Mouse (Mus musculus): ENCODE measurements around the gene Dusp12.
A peak's percentile ranks its signal among the peaks of the same experiment; 100 is the strongest.

Dusp12 gene

DNA sequence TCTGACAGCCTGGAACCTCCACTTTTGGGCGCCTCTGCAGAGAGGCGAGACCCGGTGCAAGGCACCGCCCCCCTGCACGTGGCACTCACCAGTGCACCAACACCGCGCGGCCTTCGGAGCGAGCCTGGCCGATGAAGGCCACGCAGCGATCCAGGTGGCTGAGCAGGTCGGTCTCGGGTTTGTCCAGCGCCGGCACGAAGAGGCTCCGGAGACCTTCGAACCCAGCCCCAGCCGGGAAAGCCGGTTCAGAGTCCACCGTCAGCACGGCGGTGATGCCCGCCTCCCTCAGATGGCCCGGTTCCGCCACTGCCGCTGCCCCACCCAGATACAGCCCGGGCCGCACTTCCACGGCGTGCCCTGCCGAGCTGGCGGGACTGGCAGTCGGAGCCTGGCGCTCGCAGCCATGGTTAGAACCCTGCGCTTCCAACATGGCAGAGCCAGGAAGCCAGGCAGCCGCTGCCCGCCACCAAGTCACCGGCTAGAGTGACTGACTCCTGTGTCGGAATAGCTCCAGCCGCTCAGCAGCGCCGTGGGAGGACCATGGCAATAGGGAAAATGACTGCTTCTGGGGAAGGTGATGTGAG lies at the start of gene Dusp12, which contains the start of gene Gm26620:
Dusp12 (minus strand) TSS at position 563 of the 584 bp plus-strand sequence.
Gm26620 (plus strand) TSS at position 88 of the 584 bp plus-strand sequence.
- DNase-seq (ENCODE audit: low spot score in 2 of 2), result peak; percentile 89 to 94

DNA sequence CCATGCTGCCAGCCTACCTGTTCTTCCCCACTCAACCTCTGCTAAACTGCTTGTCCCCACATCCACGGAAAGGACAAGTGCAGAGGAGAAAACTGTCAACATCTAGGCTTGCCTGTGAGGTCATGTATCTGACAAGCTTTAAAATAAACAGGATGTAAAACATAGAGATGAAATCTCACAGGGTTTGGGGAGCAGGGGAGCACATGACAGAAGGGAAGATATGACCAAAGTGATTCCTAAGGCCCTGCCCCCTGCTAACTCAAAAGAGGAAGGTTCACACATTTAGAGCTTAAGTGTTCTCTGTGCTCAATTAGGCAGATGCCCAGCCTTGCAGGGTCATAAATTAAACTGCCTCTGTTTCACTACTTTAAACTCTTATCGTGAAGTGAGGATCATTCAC lies 49.0 kb upstream of the Dusp12 start:
- DNase-seq (ENCODE audit: low spot score in 2 of 2), result no peak

DNA sequence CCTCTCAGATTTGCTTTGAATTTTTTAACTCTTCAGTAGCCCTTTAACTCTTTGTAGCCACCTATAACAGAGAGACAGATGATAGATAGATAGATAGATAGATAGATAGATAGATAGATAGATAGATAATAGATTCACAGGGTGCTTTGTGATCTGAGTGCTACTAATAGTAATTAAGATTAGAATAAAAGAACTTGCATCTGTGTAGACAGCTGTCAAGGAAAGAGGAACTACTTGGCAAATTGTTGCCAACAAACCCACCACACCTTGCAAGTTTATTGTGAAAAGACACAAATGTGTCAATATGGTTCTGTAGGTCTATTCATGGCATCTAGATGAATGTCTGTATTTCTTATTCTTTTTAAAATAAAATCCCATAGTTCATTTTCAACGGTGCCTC lies 48.6 kb upstream of the Dusp12 start:
- DNase-seq (ENCODE audit: low spot score in 2 of 2), result no peak

DNA sequence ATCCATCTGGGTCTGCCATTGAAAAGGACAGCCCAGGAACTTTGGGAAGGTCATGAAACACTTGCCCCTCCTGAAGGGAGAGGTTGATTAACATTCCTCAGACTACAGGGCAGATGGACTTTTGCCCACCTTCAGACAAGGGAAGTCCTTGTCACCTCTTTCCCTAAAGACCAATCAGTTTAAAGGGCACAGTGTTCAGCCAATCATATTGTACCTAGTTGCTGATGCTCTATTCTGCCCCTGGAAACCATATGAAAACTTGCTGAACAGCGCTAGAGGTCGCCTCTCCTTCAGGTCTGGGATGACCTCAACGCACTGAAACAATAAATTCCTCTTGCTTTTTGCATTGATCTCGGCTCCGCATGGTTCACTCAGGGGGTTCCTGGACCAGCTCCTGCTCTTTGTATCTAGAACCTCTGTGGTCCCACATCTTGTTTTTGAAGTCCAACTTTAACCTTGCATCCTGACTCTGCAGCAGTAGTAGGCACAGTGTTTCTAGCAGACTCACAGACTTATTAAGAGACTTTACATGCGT lies 48.1 kb upstream of the Dusp12 start:
- no peak for DNase-seq (ENCODE audit: low spot score in 2 of 2)

DNA sequence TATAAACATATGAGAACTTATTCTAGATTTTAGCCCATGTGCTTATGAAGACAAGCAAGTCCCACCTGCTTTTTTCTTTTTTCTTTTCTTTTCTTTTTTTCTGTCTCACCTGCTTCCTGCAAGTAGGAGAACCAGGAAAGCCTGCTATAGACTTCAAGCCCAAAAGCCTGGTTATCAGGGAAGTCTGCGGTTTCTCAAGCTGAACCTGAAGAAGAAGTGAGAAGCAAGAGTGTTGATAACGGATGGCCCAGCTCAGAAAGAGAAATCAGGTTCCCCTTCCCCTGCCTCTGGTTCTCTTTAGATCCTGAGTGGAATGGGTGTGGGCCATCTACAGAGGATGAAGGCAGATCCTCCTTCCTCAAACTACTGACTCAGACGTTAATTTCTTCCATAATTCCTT lies 46.7 kb upstream of the Dusp12 start:
- DNase-seq (ENCODE audit: low spot score in 2 of 2), result no peak

DNA sequence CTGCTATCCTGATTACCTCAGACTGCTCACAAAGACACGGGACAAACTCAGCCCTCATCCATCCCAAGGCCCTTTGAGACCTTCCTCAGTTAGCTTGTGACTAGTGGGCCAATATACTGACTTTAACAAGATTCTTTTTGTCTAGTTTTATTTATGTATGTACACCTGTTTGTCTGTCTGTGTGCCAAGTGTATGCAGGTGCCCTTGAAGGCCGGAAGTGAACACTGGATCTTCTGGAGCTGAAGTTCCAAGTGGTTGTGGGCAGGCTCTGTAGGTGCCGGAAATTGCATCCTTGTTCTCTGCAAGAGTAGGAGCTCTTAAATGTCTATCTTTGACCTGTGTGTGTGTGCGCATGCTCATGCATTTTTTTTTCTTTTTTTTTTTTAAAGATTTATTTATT lies 43.9 kb upstream of the Dusp12 start:
- no peak for DNase-seq (ENCODE audit: low spot score in 2 of 2)

DNA sequence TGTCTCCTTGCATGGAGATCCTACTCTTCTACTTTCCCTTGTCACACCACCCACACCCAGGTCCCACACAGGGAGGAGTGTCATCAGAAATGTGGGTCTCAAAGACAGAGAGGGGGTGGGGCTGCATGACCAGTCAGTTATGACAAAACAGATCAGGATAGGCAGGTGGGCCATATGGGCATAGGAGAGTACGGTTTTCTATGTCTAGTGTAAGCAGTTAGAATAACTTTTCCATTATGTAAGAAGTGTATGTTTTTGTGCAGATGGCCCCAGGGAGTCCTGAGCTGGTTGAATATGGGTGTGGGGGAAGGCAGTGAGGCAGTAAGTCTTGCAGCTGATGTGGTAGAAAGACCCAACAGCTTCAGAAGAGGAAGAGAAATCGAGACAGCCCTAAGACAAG lies 43.1 kb upstream of the Dusp12 start:
- DNase-seq (ENCODE audit: low spot score in 2 of 2), result no peak

DNA sequence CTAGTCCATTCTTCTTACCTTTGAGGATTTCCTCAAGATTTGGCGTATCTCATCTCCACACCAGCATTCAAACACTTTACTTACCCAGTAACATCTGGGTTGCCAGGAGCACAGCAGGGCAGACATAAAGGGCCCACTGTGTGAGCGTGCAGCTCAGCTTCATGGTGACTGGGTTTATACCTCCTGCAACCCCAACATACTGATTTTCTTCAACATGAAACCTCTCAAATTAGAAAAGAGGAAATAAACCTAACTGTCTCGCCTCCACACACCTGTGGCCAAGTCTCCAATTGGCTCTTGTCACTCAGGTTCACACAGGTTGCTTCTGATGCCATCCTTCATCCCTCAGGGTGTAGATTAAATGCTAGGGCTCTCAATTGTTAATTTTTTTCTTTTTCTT lies 42.0 kb upstream of the Dusp12 start, which contains the start of gene Fcrla:
Fcrla (minus strand) TSS at position 206 of the 400 bp plus-strand sequence.
- DNase-seq (ENCODE audit: low spot score in 2 of 2), result no peak

DNA sequence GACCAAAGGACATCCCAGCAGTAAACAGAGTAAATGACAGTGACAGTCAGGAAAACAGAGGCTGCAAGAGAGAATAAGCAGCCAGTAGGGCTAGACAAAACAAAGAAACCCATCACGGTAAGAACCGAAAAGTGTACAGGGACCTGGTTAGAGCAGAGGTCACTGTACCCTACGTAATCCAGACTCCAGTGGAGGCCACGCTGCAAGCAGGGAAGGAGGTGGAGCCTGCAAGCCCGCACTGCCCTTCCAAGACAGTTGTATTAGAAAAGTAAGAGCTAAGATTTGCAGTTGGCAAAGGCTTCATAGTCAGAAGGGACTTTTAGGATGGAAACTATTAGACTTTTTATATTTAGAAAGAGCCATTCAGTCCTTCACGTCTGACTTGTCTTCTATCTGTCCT lies 41.6 kb upstream of the Dusp12 start:
- DNase-seq (ENCODE audit: low spot score in 2 of 2), result no peak

DNA sequence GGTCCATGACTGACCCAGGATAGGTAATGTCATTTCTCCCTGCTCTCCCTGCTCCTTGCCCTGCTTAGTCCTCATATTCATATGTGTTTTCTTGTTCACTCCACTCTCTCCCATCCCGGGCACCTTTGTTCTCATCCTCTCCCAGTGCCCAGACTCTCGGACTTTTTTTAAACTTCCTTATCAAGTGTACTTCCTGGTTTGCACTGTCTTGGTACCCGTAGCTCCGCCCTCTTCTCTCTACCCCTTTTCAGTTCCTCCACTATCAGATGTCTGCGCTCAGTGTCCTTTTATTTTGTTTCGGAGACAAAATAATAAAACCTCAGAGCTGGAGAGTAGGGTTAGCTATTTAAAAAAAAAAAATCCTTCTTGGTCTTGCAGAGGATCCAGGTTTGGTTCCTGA lies 39.1 kb upstream of the Dusp12 start:
- DNase-seq (ENCODE audit: low spot score in 2 of 2), result no peak

DNA sequence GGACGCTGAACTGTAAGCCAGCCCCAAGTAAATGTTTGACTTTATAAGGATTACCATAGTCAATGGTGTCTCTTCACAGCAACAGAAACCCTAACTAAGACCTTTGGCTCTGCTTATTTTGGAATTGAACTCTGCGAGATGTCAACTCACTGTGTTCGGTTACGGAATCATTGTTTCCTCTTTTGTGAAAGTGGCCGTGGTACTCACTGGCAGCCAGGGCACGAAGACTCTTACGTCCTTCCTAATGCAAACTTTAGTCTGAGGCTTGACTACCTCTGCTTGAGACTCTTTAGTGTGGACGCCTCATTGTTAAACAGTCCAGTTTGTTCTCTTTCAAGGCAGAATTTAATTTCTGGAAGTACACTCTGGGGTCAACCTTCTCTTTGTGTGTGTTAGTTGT lies 34.0 kb upstream of the Dusp12 start:
- DNase-seq (ENCODE audit: low spot score in 2 of 2), result no peak

DNA sequence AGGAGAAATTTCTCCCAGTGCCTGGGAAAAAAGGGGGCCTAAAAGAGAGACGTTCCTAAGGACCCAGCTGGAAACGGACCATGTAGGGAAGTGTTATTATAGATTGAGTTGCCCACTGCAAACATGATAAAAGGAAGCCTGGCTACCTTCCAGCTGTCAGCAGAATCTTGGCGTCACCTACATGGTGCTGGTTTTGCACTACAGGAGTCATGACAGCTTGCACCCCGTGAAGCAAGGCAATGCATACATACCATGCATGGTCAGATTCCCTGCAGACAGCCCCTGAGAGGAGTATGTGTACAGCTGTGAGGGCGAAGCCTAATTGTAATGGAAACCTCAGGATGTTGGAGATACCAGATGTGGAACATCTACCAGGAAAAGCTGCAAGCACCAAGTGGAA lies 30.3 kb upstream of the Dusp12 start:
- no peak for DNase-seq (ENCODE audit: low spot score in 2 of 2)

DNA sequence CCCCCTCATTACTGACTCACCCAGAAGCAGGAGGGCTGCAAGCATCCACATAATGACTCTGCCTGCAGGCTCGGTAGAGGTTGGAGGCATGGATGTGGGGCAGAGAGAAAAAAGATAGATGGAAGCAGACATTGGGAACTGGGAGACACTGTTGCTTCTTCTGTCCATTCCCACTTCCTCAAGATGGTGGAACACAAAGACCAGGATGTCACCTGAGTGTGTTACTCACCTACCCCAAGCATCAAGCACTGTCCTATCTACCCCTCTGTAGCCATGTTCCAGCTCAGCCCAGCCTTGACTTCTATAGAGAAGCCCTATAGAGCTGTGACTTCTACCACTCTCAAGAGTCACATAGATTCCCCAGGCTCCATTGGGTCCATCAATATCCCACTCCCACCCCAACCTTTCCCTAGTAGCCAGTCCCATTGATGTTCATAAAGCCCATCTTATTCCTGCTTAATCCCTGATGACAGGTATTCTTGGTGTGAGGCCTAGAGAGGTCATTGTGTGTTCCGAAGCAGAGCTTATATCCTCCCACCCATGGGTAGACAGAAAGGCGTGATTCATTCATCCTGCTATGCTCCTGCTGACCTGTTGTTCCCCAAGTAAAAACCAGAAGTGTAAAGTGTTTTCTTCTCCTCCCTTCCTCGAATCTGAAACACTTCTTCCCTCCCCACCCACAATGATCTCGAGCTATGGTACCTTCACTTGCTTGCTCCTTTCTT lies 27.7 kb upstream of the Dusp12 start, which contains the start of gene Fcrlb:
Fcrlb (minus strand) TSS at position 51 of the 725 bp plus-strand sequence.
- DNase-seq (ENCODE audit: low spot score in 2 of 2), result no peak

DNA sequence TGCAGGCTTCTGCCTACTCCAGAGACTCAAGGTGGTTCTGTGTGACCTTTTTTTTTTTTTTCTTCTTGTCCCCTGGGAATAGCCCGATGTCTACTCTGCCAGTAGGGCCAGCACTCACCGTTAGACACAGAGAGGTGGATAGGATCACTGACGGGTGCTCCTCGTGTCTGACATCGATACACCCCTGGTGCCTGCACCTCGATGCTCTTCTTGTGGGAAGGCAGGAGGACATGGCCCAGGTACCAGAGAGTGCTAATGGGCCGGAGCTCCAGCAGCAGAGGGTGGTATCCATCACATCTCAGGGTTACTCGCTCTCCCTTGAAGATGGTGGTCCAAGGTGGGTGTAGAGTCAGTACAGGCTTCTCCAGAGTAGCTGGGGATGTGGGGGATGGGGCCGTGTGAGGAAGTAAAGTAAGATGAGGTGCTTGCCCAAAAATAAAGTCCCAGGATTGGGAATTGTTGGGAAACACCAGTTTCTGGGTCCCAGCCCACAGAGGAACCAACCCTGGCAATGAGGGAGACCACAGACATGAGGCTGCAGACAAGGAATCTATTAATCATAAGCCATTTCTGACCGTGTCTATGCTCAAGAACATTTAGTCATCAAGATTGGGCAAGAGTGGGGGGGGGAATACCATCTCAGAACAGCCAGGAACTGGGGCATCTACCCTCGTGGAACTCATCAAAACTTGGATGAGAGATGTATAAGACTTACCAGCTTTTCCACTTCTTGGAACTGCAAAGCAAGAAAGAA lies 26.7 kb upstream of the Dusp12 start:
- DNase-seq (ENCODE audit: low spot score in 2 of 2), result no peak

DNA sequence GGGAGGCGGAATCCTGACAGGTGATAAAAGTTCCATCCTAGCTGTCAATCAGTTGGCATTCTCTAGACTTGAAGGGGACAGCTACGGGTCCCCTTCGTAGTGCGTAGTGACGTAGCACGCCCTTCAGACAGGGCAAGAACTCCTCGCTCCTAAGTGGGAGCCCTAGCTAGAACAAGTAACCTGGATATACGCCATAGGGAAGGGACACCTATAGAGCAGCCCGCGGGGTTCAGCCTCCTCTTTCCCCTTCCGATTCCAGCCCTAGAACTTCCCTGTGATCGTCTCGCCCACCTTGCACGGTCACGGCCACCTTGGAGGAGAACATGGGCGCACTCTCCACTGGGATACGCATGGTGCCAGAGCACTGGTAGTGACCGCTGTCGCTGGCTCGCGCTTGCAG lies 23.0 kb upstream of the Dusp12 start:
- no peak for DNase-seq (ENCODE audit: low spot score in 2 of 2)

DNA sequence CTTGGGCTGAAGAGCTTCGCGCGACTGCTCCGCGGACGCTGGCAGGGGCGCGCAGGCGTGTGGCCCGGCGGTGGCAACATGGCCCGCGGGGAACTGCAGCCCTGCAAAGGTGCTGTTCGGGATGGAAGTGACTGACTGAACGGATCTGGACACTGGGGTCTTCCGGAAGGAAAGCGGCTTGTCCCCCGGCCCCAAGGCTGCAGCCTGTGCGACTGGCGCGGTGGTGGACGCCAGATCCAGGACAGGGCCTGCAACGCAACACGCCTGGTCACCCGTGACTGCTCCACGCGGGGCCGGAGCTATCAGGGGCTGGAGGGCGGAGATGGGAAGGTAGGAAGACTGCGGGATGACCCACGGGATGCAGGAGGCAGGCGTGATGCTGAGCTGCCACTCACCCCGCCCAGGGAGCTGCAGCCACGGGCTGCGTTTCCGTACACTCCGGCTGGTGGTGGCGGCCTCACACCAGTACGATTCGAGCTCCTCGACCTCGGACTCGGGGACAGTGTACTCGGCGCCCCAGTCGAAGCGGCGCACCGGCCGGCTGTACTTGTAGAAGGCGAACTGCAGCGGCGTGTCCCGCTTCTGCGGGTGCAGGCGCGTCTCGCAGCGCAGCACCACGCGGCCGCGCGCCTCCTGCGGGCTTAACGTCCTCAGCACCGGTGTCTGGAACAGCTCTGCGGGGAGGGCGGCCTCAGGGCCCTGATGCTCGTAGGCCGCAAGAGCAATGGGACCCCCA lies 22.3 kb upstream of the Dusp12 start:
- peak; percentile 31 to 34 for DNase-seq (ENCODE audit: low spot score in 2 of 2)

DNA sequence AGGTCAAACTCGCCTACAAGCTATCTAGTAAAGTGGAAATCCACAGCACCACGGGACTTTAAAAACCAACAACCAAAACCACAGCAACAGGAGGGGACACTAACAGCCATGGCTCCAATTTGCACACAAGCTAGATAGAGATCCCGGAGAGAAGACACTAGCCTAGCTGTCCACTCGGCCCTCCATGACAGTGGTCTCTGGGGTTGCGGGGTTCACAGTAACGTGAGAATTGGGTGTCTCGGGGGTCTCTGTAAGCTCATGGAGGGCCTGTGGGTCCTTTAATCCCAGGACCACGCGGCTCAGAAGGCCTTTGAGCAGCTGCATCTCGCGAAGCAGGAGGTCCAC lies 21.7 kb upstream of the Dusp12 start:
- peak in 1 of 2 experiments; percentile 9 for DNase-seq (ENCODE audit: low spot score in 2 of 2)

DNA sequence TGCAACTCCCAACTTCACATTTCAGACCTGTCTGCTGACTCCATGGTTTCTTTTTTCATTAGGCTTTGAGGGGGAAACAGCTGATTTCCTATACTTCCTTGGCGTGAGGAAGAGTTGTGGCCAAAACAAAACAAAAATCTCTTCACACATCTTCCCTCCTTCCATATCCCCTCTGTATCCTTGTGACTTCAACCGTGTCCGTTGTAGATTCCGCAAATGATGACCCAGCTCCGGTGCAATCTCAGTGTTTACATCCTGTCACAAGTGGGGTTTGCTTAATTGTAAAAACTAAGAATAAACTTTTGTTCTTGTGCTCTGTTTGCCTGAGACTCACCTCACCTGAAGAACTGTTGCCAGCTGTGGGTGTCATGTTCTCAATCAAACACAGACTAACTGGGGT lies 18.1 kb upstream of the Dusp12 start:
- no peak for DNase-seq (ENCODE audit: low spot score in 2 of 2)

DNA sequence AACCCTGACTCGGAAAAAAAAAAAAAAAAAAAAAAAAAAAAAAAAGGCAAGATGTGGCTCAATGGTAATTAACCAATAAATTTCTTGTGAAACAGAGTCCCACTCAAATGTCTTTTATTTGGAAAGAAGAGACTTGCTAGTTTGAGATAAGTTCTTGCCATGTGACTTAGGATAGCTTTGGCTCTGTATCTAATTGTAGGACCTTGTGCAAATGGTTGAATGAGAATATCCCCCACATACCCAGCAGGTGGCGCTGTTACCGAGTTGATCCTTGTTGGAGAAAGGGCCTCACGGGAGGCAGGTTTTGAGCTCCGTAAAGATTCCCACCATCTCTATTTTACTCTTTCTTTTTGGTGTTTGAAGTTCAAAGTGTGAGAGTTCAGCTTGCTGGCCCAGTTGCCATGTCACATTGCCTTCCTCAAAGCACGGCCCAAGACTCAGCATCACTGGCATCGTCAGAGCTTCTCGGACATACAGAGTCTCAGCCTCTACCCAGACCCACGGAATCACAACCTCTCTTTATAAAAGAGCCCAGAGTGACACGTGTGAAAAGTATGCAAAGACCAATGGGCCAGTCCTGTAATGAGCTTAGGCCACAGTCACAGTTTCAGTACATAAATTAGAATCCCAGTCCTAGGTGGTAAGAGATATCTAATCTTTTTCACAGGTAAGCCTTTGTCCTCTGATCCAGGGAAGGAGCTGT lies 16.3 kb upstream of the Dusp12 start:
- peak; percentile 88 to 93 for DNase-seq (ENCODE audit: low spot score in 2 of 2)

DNA sequence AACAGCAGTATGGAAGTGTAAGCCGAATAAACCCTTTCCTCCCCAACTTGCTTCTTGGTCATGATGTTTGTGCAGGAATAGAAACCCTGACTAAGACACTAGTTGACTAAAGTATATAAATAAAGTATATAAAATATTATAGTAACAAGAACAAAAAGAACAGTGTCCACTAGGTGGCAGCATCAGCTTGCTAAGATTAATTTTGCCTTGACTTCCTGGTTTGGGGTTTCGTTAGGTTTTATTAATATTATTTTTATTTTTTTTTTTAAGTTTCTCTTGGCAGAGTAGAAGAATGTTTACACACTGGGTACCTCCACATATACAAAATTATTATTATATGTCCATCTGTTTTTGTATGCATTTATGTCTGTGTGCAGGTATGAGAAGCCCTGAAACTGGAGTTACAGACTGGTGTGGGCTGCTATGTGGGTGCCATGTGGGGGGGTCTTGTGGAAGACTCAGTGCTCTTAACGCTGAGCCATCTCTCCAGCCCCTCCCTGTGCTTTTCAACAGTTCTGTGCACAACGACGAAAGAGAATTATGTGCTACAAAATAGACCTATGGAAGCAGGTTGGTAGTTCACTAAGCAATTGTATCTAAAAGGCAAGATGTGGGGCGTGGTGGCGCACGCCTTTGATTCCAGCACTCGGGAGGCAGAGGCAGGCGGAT lies 15.6 kb upstream of the Dusp12 start:
- peak; percentile 60 to 72 for DNase-seq (ENCODE audit: low spot score in 2 of 2)

All from right cerebral cortex, adult 2 months (tissue).